Comparison of ENCODE assay signal across 21 mouse cellular contexts in genomic region chr9:78493171-78493570, GRCm38 (mm10). TPM values are rescaled to one million over a fixed set of nuclear protein-coding genes. Genes with fewer than 3 reads are reported as not detected.
"Had no signal": no experiment of that assay in that cellular context is flagged by ENCODE, and none has a peak within 500 bp of the region (broad histone marks: within the 10 kb centered on the region; RNA-seq: fewer than 3 reads in every experiment).

No protein-coding gene starts in this region.

- H3K36me3 ChIP-seq: midbrain, embryonic 10.5 days; midbrain, embryonic 12.5 days; neural tube, embryonic 13.5 days; neural tube, embryonic 15.5 days had no signal

- H3K9me3 ChIP-seq: midbrain, embryonic 10.5 days; midbrain, embryonic 12.5 days; neural tube, embryonic 13.5 days; neural tube, embryonic 15.5 days had no signal

- H3K27ac ChIP-seq: midbrain, embryonic 10.5 days; midbrain, embryonic 12.5 days; neural tube, embryonic 13.5 days; neural tube, embryonic 15.5 days had no signal

- ATAC-seq: midbrain, embryonic 16.5 days had no signal

- H3K4me2 ChIP-seq: lung, embryonic 14.5 days; midbrain, embryonic 12.5 days; neural tube, embryonic 13.5 days; neural tube, embryonic 15.5 days had no signal

- H3K4me3 ChIP-seq: midbrain, embryonic 10.5 days; midbrain, embryonic 12.5 days; myocyte; neural tube, embryonic 13.5 days; neural tube, embryonic 15.5 days had no signal

- DNase-seq: lung, embryonic 14.5 days; lung, postnatal 10 days; lung, postnatal 4 days; midbrain, embryonic 14.5 days; retina, postnatal 1 day; right cerebral cortex, adult 18-20 months; right cerebral cortex, postnatal 25 days; right cerebral cortex, postnatal 4 days; spleen, adult 18-20 months; thymus, adult 18-20 months; thymus, postnatal 14 days; thymus, postnatal 36 days had no signal

- H3K27me3 ChIP-seq: midbrain, embryonic 12.5 days; neural tube, embryonic 13.5 days; neural tube, embryonic 15.5 days had no signal

- H3K9ac ChIP-seq: lung, embryonic 14.5 days; midbrain, embryonic 12.5 days; neural tube, embryonic 13.5 days; neural tube, embryonic 15.5 days had no signal

RNA-seq across cellular contexts. Expression of gene Gm17324, which starts 44.6 kb away (rescaled TPM):
- total RNA-seq: megakaryocyte, adult 5-6 weeks; megakaryocyte-erythroid progenitor cell, adult 5-6 weeks had no signal
- polyA plus RNA-seq: small intestine, adult 2 months had no signal
